Mouse (Mus musculus) brain, embryonic 14.5 days (tissue): ENCODE measurements around the gene Akap4.

Experiments
- CTCF ChIP-seq: fragments of 200-500 bp; IDR thresholded peaks from 2 replicates; pipeline ENCODE4 v1.5.1; 2012; ENCODE audit warnings: inconsistent platforms, mild to moderate bottlenecking, moderate library complexity, borderline replicate concordance; ENCODE audit not compliant: insufficient read depth, insufficient read length; ENCODE audit errors: extremely low read depth
- POLR2A ChIP-seq: fragments of 200-500 bp; IDR thresholded peaks from 2 replicates; pipeline ENCODE4 v1.6.1; 2012; ENCODE audit warnings: mild to moderate bottlenecking, inconsistent platforms, borderline replicate concordance; ENCODE audit not compliant: poor library complexity, insufficient read depth, insufficient read length, severe bottlenecking; ENCODE audit errors: extremely low read depth

DNA sequence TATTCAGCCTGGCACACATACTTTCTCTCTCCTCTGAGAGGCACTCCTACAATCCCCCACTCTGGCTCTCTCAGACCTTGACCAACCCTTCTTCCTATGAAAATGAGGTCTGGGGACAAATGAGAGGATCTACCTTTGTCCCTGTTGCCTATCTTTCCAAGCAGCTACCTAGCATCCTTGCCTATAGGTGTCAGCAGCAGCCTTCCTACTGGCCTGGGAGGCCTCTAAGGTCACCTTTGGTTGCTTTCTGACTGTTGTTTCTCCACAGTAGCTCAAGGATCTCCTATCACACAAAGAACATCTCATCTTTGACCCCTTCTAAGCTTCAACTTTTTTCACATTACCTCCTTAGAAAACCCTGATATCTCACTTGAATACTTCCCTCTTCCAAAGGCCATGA lies 10.3 kb upstream of the Akap4 start:
- TF ChIP-seq CTCF (no peak), POLR2A (no peak)
